Mouse (Mus musculus): ENCODE data around the gene Adgrf1.
A peak's percentile ranks its signal among the peaks of the same experiment; 100 is the strongest.

Adgrf1 gene

GRCm38 (mm10) chr17:43363921-43364320, 93.8 kb downstream of the Adgrf1 start:
- no peak for DNase-seq

GRCm38 (mm10) chr17:43365297-43365696, 95.2 kb downstream of the Adgrf1 start:
- DNase-seq: no peak

- peak; percentile 59 for DNase-seq
Measured at GRCm38 (mm10) chr17:43366486-43366885, 96.4 kb downstream of the Adgrf1 start.

- DNase-seq: peak; percentile 33
Measured at GRCm38 (mm10) chr17:43368171-43368576, 98.0 kb downstream of the Adgrf1 start.

GRCm38 (mm10) chr17:43372604-43373003, 102.5 kb downstream of the Adgrf1 start:
- DNase-seq: no peak

- DNase-seq: no peak
Measured at GRCm38 (mm10) chr17:43374020-43374419, 103.9 kb downstream of the Adgrf1 start.

Measured in kidney, postnatal 10 days (tissue).